In the genomic region with DNA sequence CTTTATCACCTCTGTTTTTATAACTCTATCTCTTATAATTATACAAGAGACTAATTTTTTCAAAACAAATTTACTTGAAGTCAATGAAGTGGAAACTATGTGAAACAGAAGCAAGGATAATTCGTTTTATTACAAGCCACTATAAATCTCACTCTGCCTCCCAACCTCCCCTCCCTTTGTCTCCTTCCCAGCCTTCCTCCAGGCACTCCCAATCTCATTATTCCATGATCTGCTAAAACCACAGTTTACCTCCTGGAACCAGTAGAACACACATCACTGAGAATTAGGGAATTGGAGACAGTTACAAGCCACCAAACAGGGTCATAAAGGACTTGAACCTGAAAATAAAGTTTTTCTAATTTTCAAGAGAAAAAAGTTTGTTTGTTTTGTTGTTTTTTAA, we compare ENCODE assay signal across 13 mouse cellular contexts. TPM values are rescaled to one million over a fixed set of nuclear protein-coding genes. Genes with fewer than 3 reads are reported as not detected.
A peak's percentile ranks its signal among the peaks of the same experiment; 100 is the strongest.
DNase-seq lines count a peak whose midpoint lies in the region; ATAC-seq and TF ChIP-seq lines count a peak whose summit lies in the region.
"Had no signal": no experiment of that assay in that cellular context is flagged by ENCODE, and none has a peak within 500 bp of the region (broad histone marks: within the 10 kb centered on the region; RNA-seq: fewer than 3 reads in every experiment).

No protein-coding gene starts in this region.

- H3K4me3 ChIP-seq in neural tube, embryonic 11.5 days (ENCODE audit: low read depth, low read length) = peak overlapping the region; percentile 83
- H3K4me3 ChIP-seq in hindbrain, embryonic 11.5 days (ENCODE audit: low read depth, low read length) = peak overlapping the region; percentile 81; the same call in 1 of the 2 replicates
- peak overlapping the region; percentile 82 for H3K4me3 ChIP-seq in midbrain, embryonic 14.5 days (replicated peaks; ENCODE audit: low read depth, low read length)
- H3K4me3 ChIP-seq in left cerebral cortex, adult 2 months = no peak overlapping the region
- H3K4me3 ChIP-seq: liver, embryonic 13.5 days; myocyte had no signal

- no peak overlapping the region for H3K9ac ChIP-seq in neural tube, embryonic 11.5 days (ENCODE audit: low read length)
- no peak overlapping the region for H3K9ac ChIP-seq in hindbrain, embryonic 11.5 days (ENCODE audit: low read depth, low read length)
- no peak overlapping the region for H3K9ac ChIP-seq in midbrain, embryonic 14.5 days (replicated peaks; ENCODE audit: low read length)
- H3K9ac ChIP-seq: liver, embryonic 13.5 days had no signal

- 0 out of 2 replicates have a peak overlapping the region, but pooled peaks have one; percentile 67 for H3K27ac ChIP-seq in neural tube, embryonic 11.5 days (ENCODE audit: low read depth, low read length)
- peak overlapping the region; percentile 18; the same call in 1 of the 2 replicates for H3K27ac ChIP-seq in hindbrain, embryonic 11.5 days (ENCODE audit: low read depth, low read length)
- H3K27ac ChIP-seq in midbrain, embryonic 14.5 days (replicated peaks; ENCODE audit: low read depth, low read length) = no peak overlapping the region
- no peak overlapping the region for H3K27ac ChIP-seq in left cerebral cortex, adult 2 months
- H3K27ac ChIP-seq: liver, embryonic 13.5 days had no signal

- H3K4me2 ChIP-seq in neural tube, embryonic 11.5 days (ENCODE audit: low read depth) = peak overlapping the region; percentile 85
- peak overlapping the region; percentile 61 for H3K4me2 ChIP-seq in hindbrain, embryonic 11.5 days (replicated peaks; ENCODE audit: low read depth, low read length)
- peak overlapping the region; percentile 74 for H3K4me2 ChIP-seq in midbrain, embryonic 14.5 days (ENCODE audit: low read length)
- H3K4me2 ChIP-seq: liver, embryonic 13.5 days had no signal

- intact Hi-C loops in left cerebral cortex, adult 2 months (cut with DNase I) = no loop called here

- no peaks in the 10 kb centered on the region for H3K27me3 ChIP-seq in neural tube, embryonic 11.5 days (ENCODE audit: control insufficient read depth, insufficient read depth, low read length)
- H3K27me3 ChIP-seq in hindbrain, embryonic 11.5 days (ENCODE audit: control insufficient read depth, insufficient read depth, low read length) = no peaks in the 10 kb centered on the region
- no peaks in the 10 kb centered on the region for H3K27me3 ChIP-seq in midbrain, embryonic 14.5 days (ENCODE audit: control insufficient read depth, insufficient read depth, low read length)
- H3K27me3 ChIP-seq: Patski had no signal

- H3K36me3 ChIP-seq in neural tube, embryonic 11.5 days (ENCODE audit: control insufficient read depth, insufficient read depth, low read length) = no peaks in the 10 kb centered on the region
- no peaks in the 10 kb centered on the region for H3K36me3 ChIP-seq in hindbrain, embryonic 11.5 days (ENCODE audit: control insufficient read depth, insufficient read depth, low read length)
- H3K36me3 ChIP-seq in midbrain, embryonic 14.5 days (ENCODE audit: control insufficient read depth, insufficient read depth, low read length) = no peaks in the 10 kb centered on the region
- H3K36me3 ChIP-seq: liver, embryonic 13.5 days had no signal

- H3K9me3 ChIP-seq in neural tube, embryonic 11.5 days (ENCODE audit: control insufficient read depth, low read length) = no peaks in the 10 kb centered on the region
- no peaks in the 10 kb centered on the region for H3K9me3 ChIP-seq in hindbrain, embryonic 11.5 days (ENCODE audit: control insufficient read depth, low read length)
- H3K9me3 ChIP-seq in midbrain, embryonic 14.5 days (ENCODE audit: control insufficient read depth, low read length) = no peaks in the 10 kb centered on the region
- H3K9me3 ChIP-seq: liver, embryonic 13.5 days had no signal

- DNase-seq in neural tube, embryonic 11.5 days (ENCODE audit: low spot score) = peak; percentile 41
- no peak for DNase-seq in neural tube, embryonic 10.5 days (ENCODE audit: extremely low spot score, low spot score)
- DNase-seq in hindbrain, embryonic 11.5 days (ENCODE audit: low spot score) = no peak
- peak; percentile 33 for DNase-seq in midbrain, embryonic 14.5 days
- DNase-seq in cerebellum, postnatal 4 days (ENCODE audit: low spot score in 2 of 2) = no peak
- no peak for DNase-seq in left cerebral cortex, adult 2 months (ENCODE audit: extremely low spot score in 1 of 2, low spot score in 2 of 2)
- DNase-seq: adrenal gland, postnatal 10 days; liver, embryonic 13.5 days; lung, postnatal 14 days; thymus, postnatal 4 days had no signal

- 0% methylated on average over 1 of the region's 1 CpGs for WGBS in neural tube, embryonic 11.5 days
- 17% methylated on average over 1 of the region's 1 CpGs for WGBS in hindbrain, embryonic 11.5 days
- WGBS in midbrain, embryonic 14.5 days = 2% methylated on average over 1 of the region's 1 CpGs

- TF ChIP-seq CTCF in left cerebral cortex, adult 2 months (IDR thresholded peaks at IDR 0.05) = no peak

- H3K4me1 ChIP-seq in neural tube, embryonic 11.5 days (ENCODE audit: control insufficient read depth, insufficient read depth, low read length) = peaks cover 21% of the 10 kb centered on the region; the same call in 1 of the 2 replicates
- H3K4me1 ChIP-seq in hindbrain, embryonic 11.5 days (replicated peaks; ENCODE audit: control insufficient read depth, insufficient read depth, low read length) = peaks cover 2% of the 10 kb centered on the region; the same call in 1 of the 2 replicates
- H3K4me1 ChIP-seq in midbrain, embryonic 14.5 days (ENCODE audit: control insufficient read depth, insufficient read depth, low read length) = peaks cover 22% of the 10 kb centered on the region
- H3K4me1 ChIP-seq: liver, embryonic 13.5 days had no signal

- ATAC-seq in neural tube, embryonic 11.5 days (ENCODE audit: insufficient read depth, low FRiP score, low TSS enrichment) = peak; percentile 29
- no peak for ATAC-seq in hindbrain, embryonic 11.5 days (ENCODE audit: low FRiP score)
- no peak for ATAC-seq in midbrain, embryonic 14.5 days (ENCODE audit: low FRiP score, low TSS enrichment)
- no peak for ATAC-seq in granulocyte monocyte progenitor cell, adult 5-6 weeks (replicated peaks; ENCODE audit: poor library complexity, severe bottlenecking)
- ATAC-seq: Patski had no signal

RNA-seq across cellular contexts. Expression of gene Plch1, which starts 2.1 kb away (rescaled TPM):
- polyA plus RNA-seq in neural tube, embryonic 11.5 days (2014; fragmentation: Nextera tagmentation; extraction: Ambion mirVana) = 34.4 TPM in 2 replicates
- polyA plus RNA-seq in hindbrain, embryonic 11.5 days (2014; fragmentation: Nextera tagmentation; extraction: Ambion mirVana) = 34.6 and 40.3 TPM in 2 replicates
- polyA plus RNA-seq in midbrain, embryonic 14.5 days (2014; fragmentation: Nextera tagmentation; extraction: Ambion mirVana) = 13.9 and 23.3 TPM in 2 replicates
- total RNA-seq in granulocyte monocyte progenitor cell, adult 5-6 weeks (2014; fragmentation: Nextera tagmentation) = 0.38 TPM in 1 of 2 replicates, not detected in the other
- total RNA-seq in granulocyte monocyte progenitor cell, adult 5-6 weeks (2017) = 0.22 TPM in 1 of 2 replicates, not detected in the other
- 1 to 10 TPM; 6.2 to 8.4 TPM for total RNA-seq in left cerebral cortex, adult 2 months (2021)

RNA-seq across cellular contexts. Expression of gene E130311K13Rik, which starts 32.1 kb away (rescaled TPM):
- 3.1 and 4.2 TPM in 2 replicates for polyA plus RNA-seq in neural tube, embryonic 11.5 days (2014; fragmentation: Nextera tagmentation; extraction: Ambion mirVana)
- 3.7 TPM in 2 replicates for polyA plus RNA-seq in hindbrain, embryonic 11.5 days (2014; fragmentation: Nextera tagmentation; extraction: Ambion mirVana)
- 5.6 TPM in 2 replicates for polyA plus RNA-seq in midbrain, embryonic 14.5 days (2014; fragmentation: Nextera tagmentation; extraction: Ambion mirVana)
- total RNA-seq in granulocyte monocyte progenitor cell, adult 5-6 weeks (2014; fragmentation: Nextera tagmentation) = 1.6 and 2.7 TPM in 2 replicates
- 4.8 and 6.2 TPM in 2 replicates for total RNA-seq in granulocyte monocyte progenitor cell, adult 5-6 weeks (2017)
- 10 to 100 TPM; 10.5 to 11.5 TPM for total RNA-seq in left cerebral cortex, adult 2 months (2021)

Comparison
In these comparisons a context has a peak if more than half of its experiments do, and no peak if none do; other contexts are left out.
1. DNase-seq: peak in neural tube, embryonic 11.5 days (single experiment) and midbrain, embryonic 14.5 days (single experiment); none in neural tube, embryonic 10.5 days (single experiment), hindbrain, embryonic 11.5 days (single experiment), cerebellum, postnatal 4 days (0 of 2) and left cerebral cortex, adult 2 months (0 of 2).
2. H3K27ac ChIP-seq: peak in neural tube, embryonic 11.5 days (single experiment) and hindbrain, embryonic 11.5 days (single experiment); none in midbrain, embryonic 14.5 days (single experiment) and left cerebral cortex, adult 2 months (single experiment).
3. Peak in every context shown above with its lines, with median percentiles within 50 percentile points of each other: H3K4me2 ChIP-seq.